ENCODE assay signal across 8 mouse cellular contexts in the genomic region with DNA sequence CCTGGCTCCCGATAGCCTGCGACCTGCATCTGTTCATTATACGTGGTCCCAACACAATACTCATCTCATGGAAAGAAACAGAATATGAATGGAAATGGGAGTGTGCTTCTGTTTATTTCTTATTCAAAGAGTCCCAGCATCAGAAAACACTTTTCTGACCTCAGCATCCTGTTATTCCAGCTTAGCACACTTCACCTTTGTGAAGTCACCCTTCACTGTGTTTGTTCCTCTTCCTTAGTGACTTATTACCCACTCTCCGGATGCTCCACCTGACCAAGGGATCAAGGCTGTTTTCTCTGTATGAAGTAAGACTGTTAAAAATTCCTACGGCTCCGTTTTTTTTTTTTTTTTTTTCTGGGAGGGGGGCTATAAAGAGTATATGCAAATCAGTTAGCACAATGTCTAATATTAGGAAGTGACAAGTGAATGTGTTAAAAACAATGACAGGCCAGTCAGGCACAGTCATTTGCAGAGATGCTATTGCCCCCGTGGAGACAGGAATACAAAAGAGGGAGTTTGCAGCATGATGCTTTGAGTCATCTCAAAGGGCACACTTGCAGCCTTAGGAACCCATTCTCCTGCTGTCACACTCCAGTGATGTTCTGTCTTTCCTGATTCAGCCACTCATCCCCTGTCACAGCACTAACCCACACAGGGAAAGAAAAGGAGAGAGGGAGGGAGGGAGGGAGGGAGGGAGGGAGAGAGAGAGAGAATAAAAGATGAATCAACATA. TPM values are rescaled to one million over a fixed set of nuclear protein-coding genes. Genes with fewer than 3 reads are reported as not detected.
DNase-seq lines count a peak whose midpoint lies in the region; ATAC-seq and TF ChIP-seq lines count a peak whose summit lies in the region.

No protein-coding gene starts in this region.

- peaks cover 22% of the 10 kb centered on the region for H3K4me1 ChIP-seq in lung, embryonic 15.5 days
- peaks cover 6% of the 10 kb centered on the region; the same call in 1 of the 2 replicates for H3K4me1 ChIP-seq in kidney, postnatal 0 days (replicated peaks; ENCODE audit: insufficient read depth, low read length)
- H3K4me1 ChIP-seq in stomach, postnatal 0 days (replicated peaks; ENCODE audit: control insufficient read depth, insufficient read depth) = no peaks in the 10 kb centered on the region

- H3K9me3 ChIP-seq in lung, embryonic 15.5 days = no peaks in the 10 kb centered on the region
- H3K9me3 ChIP-seq in kidney, postnatal 0 days (replicated peaks; ENCODE audit: low read length) = no peaks in the 10 kb centered on the region
- no peaks in the 10 kb centered on the region for H3K9me3 ChIP-seq in stomach, postnatal 0 days (ENCODE audit: control insufficient read depth, low read length)

- no peak overlapping the region for H3K9ac ChIP-seq in lung, embryonic 15.5 days
- H3K9ac ChIP-seq in kidney, postnatal 0 days (ENCODE audit: low read depth, low read length) = no peak overlapping the region
- no peak overlapping the region for H3K9ac ChIP-seq in stomach, postnatal 0 days (ENCODE audit: low read length)

- H3K36me3 ChIP-seq in lung, embryonic 15.5 days = no peaks in the 10 kb centered on the region
- H3K36me3 ChIP-seq in kidney, postnatal 0 days (ENCODE audit: insufficient read depth, low read length) = no peaks in the 10 kb centered on the region
- no peaks in the 10 kb centered on the region for H3K36me3 ChIP-seq in stomach, postnatal 0 days (ENCODE audit: control insufficient read depth, insufficient read depth, low read length)

- peak overlapping the region; percentile 57 for H3K27ac ChIP-seq in lung, embryonic 15.5 days
- H3K27ac ChIP-seq in kidney, postnatal 0 days = peak overlapping the region; percentile 71
- H3K27ac ChIP-seq in stomach, postnatal 0 days (replicated peaks) = peak overlapping the region; percentile 24; the same call in 1 of the 2 replicates

- TF ChIP-seq EP300 in stomach, postnatal 0 days (optimal IDR thresholded peaks at IDR 0.05) = no peak

- no peaks in the 10 kb centered on the region for H3K27me3 ChIP-seq in lung, embryonic 15.5 days
- H3K27me3 ChIP-seq in kidney, postnatal 0 days (ENCODE audit: insufficient read depth, low read length) = no peaks in the 10 kb centered on the region
- no peaks in the 10 kb centered on the region for H3K27me3 ChIP-seq in stomach, postnatal 0 days (ENCODE audit: control insufficient read depth, insufficient read depth, low read length)

- DNase-seq in embryo, embryonic 10 days (ENCODE audit: low spot score) = peak; percentile 20
- DNase-seq in embryo, embryonic 11 days = no peak
- no peak for DNase-seq in lung, postnatal 14 days
- DNase-seq in kidney, postnatal 0 days (ENCODE audit: low spot score) = peak; percentile 63
- no peak for DNase-seq in stomach, postnatal 0 days (ENCODE audit: low spot score)
- no peak for DNase-seq in thymus, postnatal 0 days (ENCODE audit: low spot score)

- no peak overlapping the region for H3K4me2 ChIP-seq in lung, embryonic 15.5 days
- H3K4me2 ChIP-seq in kidney, postnatal 0 days (ENCODE audit: low read length) = no peak overlapping the region
- H3K4me2 ChIP-seq in stomach, postnatal 0 days (replicated peaks; ENCODE audit: low read depth) = no peak overlapping the region

- no peak overlapping the region for H3K4me3 ChIP-seq in lung, embryonic 15.5 days
- H3K4me3 ChIP-seq in kidney, postnatal 0 days (replicated peaks; ENCODE audit: low read depth, low read length) = no peak overlapping the region
- H3K4me3 ChIP-seq in stomach, postnatal 0 days (ENCODE audit: low read depth, low read length) = no peak overlapping the region

- ATAC-seq in lung, embryonic 15.5 days (ENCODE audit: borderline replicate concordance, extremely low read depth, low FRiP score, low TSS enrichment) = no peak
- peak; percentile 66; the same call in 1 of the 2 replicates for ATAC-seq in kidney, postnatal 0 days (replicated peaks; ENCODE audit: low FRiP score, low read depth)
- ATAC-seq in stomach, postnatal 0 days (ENCODE audit: low FRiP score, low TSS enrichment) = 0 out of 2 replicates have a peak, but pooled peaks have one; percentile 41
- ATAC-seq in megakaryocyte, adult 5-6 weeks (ENCODE audit: poor library complexity, severe bottlenecking) = no peak

- WGBS in lung, embryonic 15.5 days = 44% methylated on average over 7 of the region's 7 CpGs
- WGBS in kidney, postnatal 0 days = 37% methylated on average over 7 of the region's 7 CpGs
- 49% methylated on average over 7 of the region's 7 CpGs for WGBS in stomach, postnatal 0 days

- TF ChIP-seq CTCF in kidney, postnatal 0 days (IDR thresholded peaks at IDR 0.05; ENCODE audit: low read depth) = no peak
- no peak for TF ChIP-seq CTCF in stomach, postnatal 0 days (IDR thresholded peaks at IDR 0.05; ENCODE audit: low read depth)

RNA-seq across cellular contexts. Expression of a gene that starts 32.3 kb away (rescaled TPM):
- polyA plus RNA-seq in lung, embryonic 15.5 days (2015; fragmentation: Nextera tagmentation; extraction: Ambion mirVana) = 27.1 and 27.3 TPM in 2 replicates
- 30.7 and 33.3 TPM in 2 replicates for polyA plus RNA-seq in kidney, postnatal 0 days (2015; fragmentation: Nextera tagmentation; extraction: Ambion mirVana)
- polyA plus RNA-seq in stomach, postnatal 0 days (2015; fragmentation: Nextera tagmentation; extraction: Ambion mirVana) = 12.8 and 13.1 TPM in 2 replicates
- total RNA-seq in megakaryocyte, adult 5-6 weeks (2015) = 36.4 and 38.1 TPM in 2 replicates
- total RNA-seq in megakaryocyte, adult 5-6 weeks (2017) = 42.5 and 42.8 TPM in 2 replicates
- polyA plus RNA-seq in thymus, postnatal 0 days (2015; fragmentation: Nextera tagmentation; extraction: Ambion mirVana) = 20.2 and 20.3 TPM in 2 replicates

Comparison
In these comparisons a context has a peak if more than half of its experiments do, and no peak if none do; other contexts are left out.
1. DNase-seq: peak in embryo, embryonic 10 days (single experiment) and kidney, postnatal 0 days (single experiment); none in embryo, embryonic 11 days (single experiment), lung, postnatal 14 days (single experiment), stomach, postnatal 0 days (single experiment) and thymus, postnatal 0 days (single experiment).
2. ATAC-seq: peak in kidney, postnatal 0 days (single experiment) and stomach, postnatal 0 days (single experiment); none in lung, embryonic 15.5 days (single experiment) and megakaryocyte, adult 5-6 weeks (single experiment).
3. Peak in every context shown above with its lines, with median percentiles within 50 percentile points of each other: H3K27ac ChIP-seq.